Mouse (Mus musculus) frontal cortex, postnatal 14 days (tissue): ENCODE measurements at regions not wholly inside any gene's neighbourhood (a gene's known extent, or its start where the extent isn't known, plus 50 kb on each side); places are given as distances from the start of the nearest gene placed in this dataset.

Experiments
- DNase-seq, 2 experiments: peaks; one replicate each; pipeline ENCODE4 v3.0.0; 2022; ENCODE audit warnings: low spot score in 2 of 2

- no peak for DNase-seq
Measured at GRCm38 (mm10) chr2:148107607-148108115, 60.9 kb upstream of the Foxa2 start.

- no peak for DNase-seq
Measured at GRCm38 (mm10) chr2:148110149-148110548, 63.4 kb upstream of the Foxa2 start.

GRCm38 (mm10) chr2:148111889-148112288 is 65.1 kb upstream of the Foxa2 start:
- peak in 1 of 2 experiments; percentile 14 for DNase-seq

GRCm38 (mm10) chr2:148113184-148113583 is 66.4 kb upstream of the Foxa2 start:
- DNase-seq: no peak

- DNase-seq: no peak
Measured at GRCm38 (mm10) chr2:148114600-148114999, 67.8 kb upstream of the Foxa2 start.

- DNase-seq: no peak
Measured at GRCm38 (mm10) chr2:148116033-148116790, 69.4 kb upstream of the Foxa2 start.

- DNase-seq: no peak
Measured at GRCm38 (mm10) chr2:148117420-148117819, 70.7 kb upstream of the Foxa2 start.

- DNase-seq: peak; percentile 31 to 43
Measured at GRCm38 (mm10) chr2:148121885-148122876, 75.4 kb upstream of the Foxa2 start.

- no peak for DNase-seq
Measured at GRCm38 (mm10) chr2:148123780-148124179, 77.0 kb upstream of the Foxa2 start.

- DNase-seq: no peak
Measured at GRCm38 (mm10) chr2:148133811-148134210, 87.0 kb upstream of the Foxa2 start.

GRCm38 (mm10) chr2:148141936-148142335 is 95.2 kb upstream of the Foxa2 start:
- no peak for DNase-seq

GRCm38 (mm10) chr2:148144816-148145215 is 98.0 kb upstream of the Foxa2 start:
- no peak for DNase-seq

- no peak for DNase-seq
Measured at GRCm38 (mm10) chr2:148148272-148148671, 101.5 kb upstream of the Foxa2 start.

- DNase-seq: no peak
Measured at GRCm38 (mm10) chr2:148149426-148149825, 102.7 kb upstream of the Foxa2 start.

- no peak for DNase-seq
Measured at GRCm38 (mm10) chr2:148153513-148154271, 106.9 kb upstream of the Foxa2 start.

- DNase-seq: no peak
Measured at GRCm38 (mm10) chr2:148156122-148156521, 109.4 kb upstream of the Foxa2 start.

- DNase-seq: no peak
Measured at GRCm38 (mm10) chr2:148159028-148159600, 112.3 kb upstream of the Foxa2 start.

- DNase-seq: no peak
Measured at GRCm38 (mm10) chr2:148160997-148161396, 114.2 kb upstream of the Foxa2 start.

GRCm38 (mm10) chr2:148161966-148162365 is 115.2 kb upstream of the Foxa2 start:
- no peak for DNase-seq

- DNase-seq: no peak
Measured at GRCm38 (mm10) chr2:148162562-148162961, 115.8 kb upstream of the Foxa2 start.

GRCm38 (mm10) chr2:148171113-148171512 is 124.3 kb upstream of the Foxa2 start:
- DNase-seq: no peak
